Mouse (Mus musculus) intestine, embryonic 14.5 days (tissue): Measurements from ENCODE around the gene Gtf2h1. TPM values are rescaled to one million over a fixed set of nuclear protein-coding genes. Genes with fewer than 3 reads are reported as not detected.
A peak's percentile ranks its signal among the peaks of the same experiment; 100 is the strongest.

Source experiments
- ATAC-seq: fragments of 200-750 bp; cut with Nextera tagmentation; replicated peaks from 2 replicates; pipeline ENCODE4 v1.8.0; 2017; ENCODE audit warnings: low read depth, moderate number of reproducible peaks, moderate TSS enrichment, moderate library complexity; ENCODE audit not compliant: low FRiP score, low TSS enrichment
- DNase-seq: peaks from one replicate; pipeline ENCODE4 v3.0.0-alpha.2; 2018; ENCODE audit warnings: low spot score
- H3K27ac ChIP-seq: fragments of 300-500 bp; sonication (generic); 2 replicates; pipeline ENCODE4 v1.5.1; 2014; ENCODE audit warnings: low read depth, mild to moderate bottlenecking, control low read depth
- H3K27me3 ChIP-seq: fragments of 300-500 bp; sonication (generic); replicated peaks from 2 replicates; pipeline ENCODE4 v1.6.1; 2014; ENCODE audit warnings: low read length, control low read depth; ENCODE audit not compliant: control insufficient read depth, insufficient read depth
- H3K36me3 ChIP-seq: fragments of 300-500 bp; sonication (generic); 2 replicates; pipeline ENCODE4 v1.6.1; 2014; ENCODE audit warnings: low read length, control low read depth; ENCODE audit not compliant: control insufficient read depth, insufficient read depth
- H3K4me1 ChIP-seq: fragments of 300-500 bp; sonication (generic); replicated peaks from 2 replicates; pipeline ENCODE4 v1.6.1; 2014; ENCODE audit warnings: low read length, control low read depth, mixed read lengths; ENCODE audit not compliant: control insufficient read depth, insufficient read depth
- H3K4me2 ChIP-seq: fragments of 300-500 bp; sonication (generic); 2 replicates; pipeline ENCODE4 v1.6.1; 2014; ENCODE audit warnings: low read length
- H3K4me3 ChIP-seq: fragments of 300-500 bp; sonication (generic); 2 replicates; pipeline ENCODE4 v1.5.1; 2014; ENCODE audit warnings: low read depth, low read length, control low read depth, mixed read lengths
- H3K9ac ChIP-seq: fragments of 300-500 bp; sonication (generic); 2 replicates; pipeline ENCODE4 v1.6.1; 2014; ENCODE audit warnings: mild to moderate bottlenecking, low read length
- H3K9me3 ChIP-seq: fragments of 300-500 bp; sonication (generic); 2 replicates; pipeline ENCODE4 v1.6.1; 2016; ENCODE audit warnings: low read length, control low read depth; ENCODE audit not compliant: control insufficient read depth
- WGBS: fragments of 180-500 bp; shearing (Covaris S2); extraction: QIAGEN DNeasy Blood & Tissue Kit; methylation state at CpG from one replicate; pipeline ENCODE4 v1.1.7; 2014; 5-methylcytosine and 5-hydroxymethylcytosine counted together
- polyA plus RNA-seq: library from polyadenylated mRNA; unstranded; fragments of >200 nt; fragmentation: Nextera tagmentation; extraction: Ambion mirVana; gene quantifications from 2 replicates; pipeline ENCODE4 v1.2.1, GENCODE M21; 2014

Gene Gtf2h1
- polyA plus RNA-seq, 1 experiment from 2014 or later, result 48.7 TPM

DNA sequence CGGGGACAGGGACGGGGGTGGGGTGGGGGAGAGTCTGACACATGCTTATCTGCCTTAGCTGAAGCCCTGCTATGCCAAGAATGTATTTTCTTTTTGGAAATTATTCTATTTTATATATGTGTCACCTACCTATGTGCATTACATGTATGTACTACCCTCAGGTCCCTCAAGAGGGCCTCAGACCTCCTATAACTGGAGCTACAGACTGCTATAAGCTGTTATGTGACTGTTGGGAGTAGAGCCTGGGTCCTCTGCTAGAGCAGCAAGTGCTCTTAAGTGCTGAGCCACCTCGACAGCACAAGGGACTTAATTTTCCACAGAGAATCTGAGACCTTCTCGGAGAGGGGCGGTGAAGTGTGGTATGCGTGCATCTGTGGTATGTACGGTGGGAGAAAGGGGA is 27.5 kb upstream of the Gtf2h1 start:
- Histone ChIP-seq H3K27ac (no peak overlapping the region), H3K4me1 (no peaks in the 10 kb centered on the region), H3K4me2 (no peak overlapping the region), H3K9me3 (no peaks in the 10 kb centered on the region), H3K36me3 (peaks cover 65% of the 10 kb centered on the region), H3K9ac (no peak overlapping the region), H3K27me3 (no peaks in the 10 kb centered on the region), H3K4me3 (no peak overlapping the region)
- 90% methylated on average over 7 of the region's 7 CpGs for WGBS
- ATAC-seq (no peak; the same call in 1 of the 2 replicates), DNase-seq (no peak)

- DNase-seq (peak; percentile 91), ATAC-seq (0 out of 2 replicates have a peak, but pooled peaks have one; percentile 12)
- Histone ChIP-seq H3K4me2 (no peak overlapping the region), H3K9ac (no peak overlapping the region), H3K27me3 (no peaks in the 10 kb centered on the region), H3K36me3 (peaks cover 78% of the 10 kb centered on the region), H3K4me3 (no peak overlapping the region), H3K27ac (no peak overlapping the region), H3K9me3 (no peaks in the 10 kb centered on the region), H3K4me1 (no peaks in the 10 kb centered on the region)
- WGBS, result 58% methylated on average over 4 of the region's 4 CpGs
Measured at GRCm38 (mm10) chr7:46770706-46771105, 25.2 kb upstream of the Gtf2h1 start.

GRCm38 (mm10) chr7:46789177-46789849 is 6.6 kb upstream of the Gtf2h1 start:
- Histone ChIP-seq H3K27me3 (no peaks in the 10 kb centered on the region), H3K4me3 (no peak overlapping the region), H3K27ac (no peak overlapping the region), H3K36me3 (peaks cover 56% of the 10 kb centered on the region), H3K9ac (no peak overlapping the region), H3K4me2 (no peak overlapping the region), H3K4me1 (peaks cover 3% of the 10 kb centered on the region; the same call in 1 of the 2 replicates), H3K9me3 (no peaks in the 10 kb centered on the region)
- 86% methylated on average over 5 of the region's 5 CpGs for WGBS
- ATAC-seq (no peak), DNase-seq (no peak)

GRCm38 (mm10) chr7:46793871-46794270 is 2.0 kb upstream of the Gtf2h1 start:
- WGBS, result 82% methylated on average over 4 of the region's 4 CpGs
- Histone ChIP-seq H3K4me1 (peaks cover 19% of the 10 kb centered on the region), H3K4me3 (no peak overlapping the region), H3K36me3 (peaks cover 18% of the 10 kb centered on the region), H3K4me2 (no peak overlapping the region), H3K9ac (no peak overlapping the region), H3K9me3 (no peaks in the 10 kb centered on the region), H3K27me3 (no peaks in the 10 kb centered on the region), H3K27ac (no peak overlapping the region)
- DNase-seq (no peak), ATAC-seq (no peak)

DNA sequence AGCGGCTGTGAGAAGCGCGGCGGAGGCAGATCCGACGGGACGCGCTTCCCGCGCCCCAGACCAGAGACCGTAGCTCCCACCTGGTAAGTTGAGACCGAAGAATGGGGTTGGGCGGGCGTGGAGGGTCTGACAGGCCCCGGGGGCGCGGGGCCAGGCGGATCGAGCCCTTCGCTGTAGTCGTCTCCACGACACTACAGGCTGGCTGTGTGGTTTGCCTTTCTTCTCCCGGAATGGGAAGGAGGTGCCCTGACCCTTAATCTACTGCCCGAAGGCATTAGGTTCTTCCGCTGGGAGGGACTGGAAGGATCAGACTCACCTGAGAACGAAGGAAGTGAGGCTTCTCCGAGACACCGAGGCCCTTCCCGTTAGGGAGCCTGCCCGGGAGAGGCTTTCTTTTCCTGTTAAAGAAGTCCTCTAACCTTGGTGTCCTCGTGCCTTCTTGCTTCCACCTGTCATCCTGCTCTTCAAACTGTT is 340 bp downstream of the Gtf2h1 start:
- no peaks in the 10 kb centered on the region for H3K9me3 ChIP-seq
- H3K27ac ChIP-seq, result peak overlapping the region; percentile 93
- peaks cover 25% of the 10 kb centered on the region for H3K36me3 ChIP-seq
- H3K9ac ChIP-seq, result peak overlapping the region; percentile 92
- H3K4me1 ChIP-seq, result peaks cover 19% of the 10 kb centered on the region
- DNase-seq (no peak), ATAC-seq (no peak; the same call in 1 of the 2 replicates)
- no peaks in the 10 kb centered on the region for H3K27me3 ChIP-seq
- H3K4me2 ChIP-seq, result peak overlapping the region; percentile 94
- WGBS, result under 1% methylated on average over 23 of the region's 31 CpGs
- peak overlapping the region; percentile 99 for H3K4me3 ChIP-seq

DNA sequence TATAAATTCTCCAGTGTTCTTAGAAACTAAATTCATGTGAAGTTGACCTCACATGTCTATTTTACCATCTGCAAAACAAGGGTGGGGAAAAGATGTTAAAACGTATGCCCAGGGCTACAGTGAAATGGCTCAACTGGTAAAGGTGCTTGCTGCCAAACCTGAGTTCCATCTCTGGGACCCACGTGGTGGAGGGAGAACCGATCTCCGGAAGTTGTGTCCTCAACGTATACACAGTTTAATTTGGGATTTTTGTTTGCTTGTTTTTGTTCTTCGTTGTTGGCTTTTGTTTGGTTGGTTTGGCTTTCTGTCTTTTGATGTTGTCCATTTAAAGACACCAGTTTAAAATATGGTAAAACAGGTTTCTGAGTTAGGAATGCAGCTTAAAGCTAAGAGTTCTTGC is 876 bp downstream of the Gtf2h1 start:
- WGBS, result 46% methylated on average over 6 of the region's 6 CpGs

GRCm38 (mm10) chr7:46810325-46810724 is 14.4 kb downstream of the Gtf2h1 start:
- Histone ChIP-seq H3K4me3 (no peak overlapping the region), H3K27ac (no peak overlapping the region), H3K4me2 (no peak overlapping the region), H3K36me3 (peaks cover 90% of the 10 kb centered on the region), H3K27me3 (no peaks in the 10 kb centered on the region), H3K9ac (no peak overlapping the region), H3K9me3 (no peaks in the 10 kb centered on the region), H3K4me1 (no peaks in the 10 kb centered on the region)
- 97% methylated on average over 6 of the region's 6 CpGs for WGBS
- ATAC-seq (no peak), DNase-seq (no peak)

More for the DNA sequence above, 876 bp downstream of the Gtf2h1 start:
- ATAC-seq (no peak), DNase-seq (no peak)
- H3K27ac ChIP-seq, result no peak overlapping the region
- H3K4me1 ChIP-seq, result peaks cover 19% of the 10 kb centered on the region
- H3K27me3 ChIP-seq, result no peaks in the 10 kb centered on the region
- peak overlapping the region; percentile 94 for H3K4me2 ChIP-seq
- H3K9me3 ChIP-seq, result no peaks in the 10 kb centered on the region
- H3K4me3 ChIP-seq, result peak overlapping the region; percentile 99
- peak overlapping the region; percentile 92 for H3K9ac ChIP-seq
- H3K36me3 ChIP-seq, result peaks cover 30% of the 10 kb centered on the region

GRCm38 (mm10) chr7:46814012-46814411 is 18.1 kb downstream of the Gtf2h1 start:
- DNase-seq, result no peak
- no peak overlapping the region for H3K4me3 ChIP-seq
- H3K9ac ChIP-seq, result no peak overlapping the region
- no peak for ATAC-seq
- H3K27ac ChIP-seq, result no peak overlapping the region
- H3K4me2 ChIP-seq, result no peak overlapping the region
- 90% methylated on average over 4 of the region's 4 CpGs for WGBS
- peaks cover 90% of the 10 kb centered on the region for H3K36me3 ChIP-seq
- H3K27me3 ChIP-seq, result no peaks in the 10 kb centered on the region
- no peaks in the 10 kb centered on the region for H3K4me1 ChIP-seq
- H3K9me3 ChIP-seq, result no peaks in the 10 kb centered on the region
